Mouse (Mus musculus): ENCODE data around the gene Ccl12. TPM values are rescaled to one million over a fixed set of nuclear protein-coding genes. Genes with fewer than 3 reads are reported as not detected.

Ccl12 gene
- polyA plus RNA-seq (2014; fragmentation: Illumina TruSeq; extraction: RNeasy Lipid Tissue Mini Kit (QIAGEN cat#74804)): 8.2 TPM

GRCm38 (mm10) chr11:82101529-82101928 lies at the start of gene Ccl12:
Ccl12 (plus strand) TSS chr11:82101845.

DNA sequence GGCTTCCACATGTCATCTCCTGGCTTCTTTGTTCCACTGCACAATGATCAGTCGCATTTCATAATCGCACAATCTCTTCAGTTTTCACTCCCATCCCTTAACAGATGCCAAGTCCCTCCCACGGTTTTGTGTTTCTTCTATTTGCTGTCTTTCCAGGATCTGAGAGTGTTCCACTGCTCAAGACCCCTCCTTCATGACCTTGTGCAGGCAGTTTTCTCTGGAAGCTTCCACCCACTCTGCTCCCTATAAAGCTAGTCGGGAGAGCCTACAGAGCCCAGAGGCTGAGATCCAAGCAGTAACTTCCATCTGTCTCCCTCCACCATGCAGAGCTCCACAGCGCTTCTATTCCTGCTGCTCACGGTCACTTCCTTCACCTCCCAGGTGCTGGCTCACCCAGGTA lies 44.0 kb upstream of the Ccl12 start, which contains the start of gene Ccl11:
TSS of gene Ccl11 (plus strand) at position 178 of the 400 bp plus-strand sequence.

DNA sequence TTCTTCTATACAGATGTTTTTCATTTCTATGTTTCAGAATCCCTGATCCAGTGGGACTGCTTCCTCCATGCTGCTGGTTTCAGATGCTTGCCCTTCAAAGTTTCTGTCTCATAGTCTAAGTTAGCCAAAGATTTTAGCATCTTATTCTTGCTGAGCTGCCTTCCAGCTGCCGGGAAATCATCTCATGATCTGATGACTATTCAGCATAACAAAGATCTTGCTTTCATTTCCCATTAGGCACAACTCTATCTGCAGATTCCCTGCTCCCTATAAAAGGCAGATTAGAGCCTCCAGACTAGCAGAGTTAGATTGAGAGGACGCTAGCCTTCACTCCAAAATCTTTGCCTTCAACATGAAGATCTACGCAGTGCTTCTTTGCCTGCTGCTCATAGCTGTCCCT lies 13.2 kb downstream of the Ccl12 start, which contains the start of gene Ccl8:
TSS of gene Ccl8 (plus strand) at position 301 of the 400 bp plus-strand sequence.

Other genes starting within 250 kb of the Ccl12 start
- gene 5530401A14Rik, start 241.2 kb upstream of the Ccl12 start, polyA plus RNA-seq (2014; fragmentation: Illumina TruSeq; extraction: RNeasy Lipid Tissue Mini Kit (QIAGEN cat#74804)): not detected
- 6.8 TPM for gene Asic2, start 133.4 kb upstream of the Ccl12 start, polyA plus RNA-seq (2014; fragmentation: Illumina TruSeq; extraction: RNeasy Lipid Tissue Mini Kit (QIAGEN cat#74804))
- gene Ccl2, start 66.3 kb upstream of the Ccl12 start, polyA plus RNA-seq (2014; fragmentation: Illumina TruSeq; extraction: RNeasy Lipid Tissue Mini Kit (QIAGEN cat#74804)): 2.3 TPM
- gene Gm17268, start 63.3 kb upstream of the Ccl12 start, polyA plus RNA-seq (2014; fragmentation: Illumina TruSeq; extraction: RNeasy Lipid Tissue Mini Kit (QIAGEN cat#74804)): not detected
- 1.8 TPM for gene Ccl7, start 56.1 kb upstream of the Ccl12 start, polyA plus RNA-seq (2014; fragmentation: Illumina TruSeq; extraction: RNeasy Lipid Tissue Mini Kit (QIAGEN cat#74804))
- gene Ccl11, start 44.0 kb upstream of the Ccl12 start, polyA plus RNA-seq (2014; fragmentation: Illumina TruSeq; extraction: RNeasy Lipid Tissue Mini Kit (QIAGEN cat#74804)): 8.8 TPM
- gene Ccl8, start 13.3 kb downstream of the Ccl12 start, polyA plus RNA-seq (2014; fragmentation: Illumina TruSeq; extraction: RNeasy Lipid Tissue Mini Kit (QIAGEN cat#74804)): 1.3 TPM
- not detected for gene Ccl1, start 203.8 kb downstream of the Ccl12 start, polyA plus RNA-seq (2014; fragmentation: Illumina TruSeq; extraction: RNeasy Lipid Tissue Mini Kit (QIAGEN cat#74804))